Mouse (Mus musculus) cerebellum, postnatal 10 days (tissue): ENCODE results near the gene Lrrc4c.

ENCODE experiments used
- DNase-seq, 2 experiments: peaks; one replicate each; pipeline ENCODE4 v3.0.0; 2021; ENCODE audit warnings: mixed read lengths in 2 of 2

The Lrrc4c gene

DNA sequence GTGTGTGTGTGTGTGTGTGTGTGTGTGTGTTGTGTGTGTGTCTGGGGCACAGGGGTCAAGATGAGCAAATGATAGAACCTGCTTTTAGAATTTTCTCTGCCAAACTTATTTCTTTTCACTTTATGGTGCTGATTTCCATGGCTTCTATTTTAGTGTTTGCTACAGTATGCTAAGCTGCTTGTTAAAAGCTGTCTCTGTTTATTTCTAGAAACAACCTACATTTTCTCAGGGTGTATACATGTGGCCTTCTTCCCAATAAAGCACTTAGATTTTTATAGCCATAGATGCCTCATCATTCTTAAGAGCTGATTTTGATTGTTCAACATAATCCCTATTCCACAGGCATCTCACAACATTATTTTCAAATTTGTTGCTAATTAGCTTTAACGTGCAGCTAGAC, 229.2 kb downstream of the Lrrc4c start:
- no peak for DNase-seq

GRCm38 (mm10) chr2:96573755-96574154, 255.8 kb downstream of the Lrrc4c start:
- no peak for DNase-seq

DNA sequence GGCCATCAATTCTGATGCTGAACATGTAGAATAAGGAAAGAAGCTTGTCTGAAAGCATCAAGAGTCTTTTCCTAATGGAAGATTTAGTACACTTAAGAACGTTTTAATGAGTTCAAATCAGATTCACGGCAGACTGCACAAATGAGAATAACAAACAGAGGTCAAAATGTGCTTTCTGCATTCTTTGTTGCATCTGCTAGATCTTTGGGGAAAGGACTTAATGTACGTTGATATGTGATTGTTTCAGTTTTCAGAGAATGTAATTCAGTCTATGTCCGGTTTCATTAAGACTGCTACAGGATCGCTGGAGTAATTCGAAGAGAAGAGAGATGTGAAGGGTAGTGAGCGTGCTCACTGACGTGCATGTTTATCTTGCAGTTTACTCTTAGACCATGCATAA, 259.7 kb downstream of the Lrrc4c start:
- no peak for DNase-seq

- no peak for DNase-seq
These were observed 262.3 kb downstream of the Lrrc4c start for GRCm38 (mm10) chr2:96580136-96580733.

DNA sequence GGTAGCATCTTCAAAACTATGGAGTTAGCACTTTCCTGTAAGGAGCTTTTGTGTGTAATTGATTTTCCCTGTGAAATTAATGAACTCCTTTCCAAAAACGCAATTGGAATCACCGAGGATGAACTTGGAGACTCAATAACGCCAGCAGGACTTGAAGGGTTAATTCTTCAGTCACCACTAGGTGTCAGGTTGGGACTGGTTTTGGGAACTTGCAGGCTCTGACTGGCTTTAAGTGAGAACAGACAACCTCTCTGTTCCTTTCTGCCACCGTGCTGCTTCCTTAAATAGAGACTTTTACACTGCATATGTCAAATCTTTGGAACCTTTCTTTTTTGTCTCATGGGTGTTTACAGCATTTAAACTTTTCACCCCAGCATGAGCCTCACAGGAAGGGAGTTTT, 267.7 kb downstream of the Lrrc4c start:
- DNase-seq = peak; percentile 82 to 87

DNA sequence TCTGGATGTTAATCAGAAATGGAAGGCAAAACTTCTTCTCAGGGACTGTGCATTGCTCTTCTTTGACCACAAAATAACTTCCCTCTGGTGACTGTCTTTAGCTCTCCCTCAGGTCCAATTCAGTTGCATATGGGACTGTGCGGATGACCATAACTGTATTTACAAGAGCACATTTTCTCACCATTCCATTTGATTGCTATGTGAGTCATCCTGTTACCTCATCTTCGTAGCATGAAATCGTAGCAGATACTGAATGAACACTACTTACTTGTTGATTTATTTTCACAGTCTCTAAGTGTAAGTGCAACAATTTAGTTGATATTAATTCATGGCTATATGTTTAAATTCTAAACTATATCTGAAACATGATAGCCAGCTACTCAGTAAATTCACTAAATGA, 286.8 kb downstream of the Lrrc4c start:
- no peak for DNase-seq

DNA sequence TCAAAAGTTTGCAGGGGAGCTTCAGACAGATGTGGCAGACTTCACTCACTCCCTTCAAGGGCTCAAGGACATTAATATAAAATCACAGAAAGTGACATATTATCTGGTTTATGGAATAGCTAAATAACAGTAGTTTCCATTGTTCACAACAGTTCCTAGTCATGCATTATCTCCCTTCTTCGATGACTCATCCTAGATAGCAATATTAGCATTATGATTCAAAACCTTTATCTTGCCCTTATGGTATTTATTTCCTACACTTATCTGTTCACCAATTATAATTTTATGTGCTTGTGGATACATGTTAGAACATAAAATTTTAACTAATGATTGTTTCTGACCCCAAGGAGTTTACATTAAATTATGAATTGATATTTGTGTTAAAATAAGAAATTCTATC, 296.2 kb downstream of the Lrrc4c start:
- no peak for DNase-seq

- no peak for DNase-seq
These were observed 300.8 kb downstream of the Lrrc4c start for GRCm38 (mm10) chr2:96618691-96619205.

- no peak for DNase-seq
These were observed 349.1 kb downstream of the Lrrc4c start for GRCm38 (mm10) chr2:96667113-96667512.

DNA sequence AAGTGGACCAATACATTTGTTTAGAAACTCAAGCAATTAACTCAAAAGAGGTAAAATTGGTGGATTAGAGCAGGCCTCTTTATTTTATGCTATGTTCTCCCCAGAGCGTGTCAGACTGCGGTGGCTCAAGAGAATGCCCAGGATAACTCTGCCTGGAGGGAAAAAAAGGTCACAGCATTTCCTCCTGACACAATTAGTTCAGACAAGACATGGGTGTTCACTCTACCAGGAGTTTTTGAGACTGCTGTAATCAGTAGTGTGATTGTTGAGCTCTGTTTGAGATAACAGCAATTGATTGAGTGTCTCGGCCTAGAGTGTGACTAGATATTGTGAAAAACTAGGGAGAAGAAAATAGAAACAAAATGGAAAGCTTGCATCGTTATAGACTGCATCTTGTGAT, 363.8 kb downstream of the Lrrc4c start:
- DNase-seq = no peak

GRCm38 (mm10) chr2:96685328-96685727, 367.4 kb downstream of the Lrrc4c start:
- DNase-seq = no peak

DNA sequence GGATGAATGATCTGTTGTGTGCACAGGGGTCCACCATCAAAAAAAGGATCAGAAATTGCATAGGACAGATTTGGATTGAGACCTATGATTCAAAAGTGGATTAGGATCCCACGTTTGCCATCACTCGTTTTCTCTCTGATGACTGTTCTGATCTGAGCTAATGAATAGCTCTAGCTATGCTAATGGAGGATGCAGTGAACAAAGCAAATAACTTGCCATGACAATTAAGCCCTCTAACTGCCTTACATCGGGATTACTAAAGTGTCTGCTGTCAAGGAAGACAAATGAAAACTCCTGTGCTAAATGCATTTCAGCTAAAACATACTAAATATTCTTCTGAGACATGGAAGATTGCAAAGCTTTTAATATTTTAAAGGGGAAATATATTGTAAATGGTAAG, 387.0 kb downstream of the Lrrc4c start:
- DNase-seq = no peak

DNA sequence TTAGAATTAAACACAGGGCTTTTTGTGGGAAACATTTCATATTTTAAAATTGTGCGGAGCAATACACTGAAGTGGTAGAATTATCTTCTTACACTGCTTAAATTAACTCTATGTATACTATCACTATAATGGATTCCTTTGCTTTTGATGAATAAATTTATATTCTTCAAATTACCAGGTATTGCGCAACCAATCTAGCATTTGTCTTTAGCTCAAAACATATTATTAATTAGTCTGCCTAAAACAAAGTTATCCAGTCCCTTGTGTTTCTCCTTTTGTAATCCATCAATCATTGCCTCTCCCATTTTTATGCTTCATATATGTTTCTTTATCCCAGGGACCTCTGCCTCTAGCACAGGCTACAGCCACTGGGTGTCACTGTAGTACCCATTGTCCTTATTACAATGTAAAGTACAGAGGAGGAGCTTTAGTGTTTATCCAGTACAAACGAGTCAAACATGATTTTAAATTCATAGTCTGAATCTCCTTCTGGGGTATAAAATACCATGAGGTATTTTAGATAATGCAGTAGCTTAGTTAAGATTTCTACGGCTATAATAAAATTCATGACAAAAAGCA, 389.9 kb downstream of the Lrrc4c start:
- peak; percentile 63 to 69 for DNase-seq

DNA sequence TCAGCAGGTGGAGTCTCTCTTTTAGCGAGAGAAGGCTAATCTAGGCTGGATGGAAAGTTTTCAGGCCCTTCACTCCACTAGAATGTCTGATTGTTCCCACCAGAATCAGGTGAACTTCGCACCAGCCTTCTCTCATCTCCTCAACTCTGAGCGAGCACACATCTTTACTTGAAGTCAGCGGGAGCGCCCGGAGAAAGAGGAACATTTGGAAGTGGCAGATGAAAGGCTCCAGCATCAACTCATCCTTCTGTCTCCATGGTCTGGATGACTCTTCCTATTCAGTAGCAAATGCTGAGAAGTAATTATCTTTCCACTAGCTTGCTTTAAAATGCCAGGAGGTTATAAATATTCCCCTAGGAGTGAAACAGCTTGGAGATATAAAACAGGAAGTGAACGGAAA, 396.6 kb downstream of the Lrrc4c start:
- DNase-seq = no peak

- no peak for DNase-seq
These were observed 399.4 kb downstream of the Lrrc4c start for GRCm38 (mm10) chr2:96717353-96717752.

- peak; percentile 4 to 22 for DNase-seq
These were observed 405.4 kb downstream of the Lrrc4c start for GRCm38 (mm10) chr2:96723395-96723794.

DNA sequence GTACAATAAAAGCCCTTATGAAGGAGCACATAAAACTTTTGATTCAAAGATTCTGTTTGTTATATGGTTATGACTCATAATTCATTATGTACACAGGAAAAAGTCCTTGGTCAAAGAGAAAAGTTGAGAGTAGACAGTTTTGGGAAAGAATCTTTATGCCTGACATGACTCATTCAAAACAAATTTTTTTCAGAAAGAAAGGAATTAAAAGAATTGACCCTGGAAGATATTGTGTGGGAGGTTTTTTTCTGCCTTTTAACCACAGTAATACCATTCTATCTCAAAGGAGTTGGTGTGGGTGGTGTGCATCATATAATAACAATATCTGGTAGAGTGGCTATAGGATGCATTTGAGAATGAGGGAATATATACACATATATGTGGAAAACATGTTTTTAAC, 418.1 kb downstream of the Lrrc4c start:
- no peak for DNase-seq

GRCm38 (mm10) chr2:96755066-96755465, 437.1 kb downstream of the Lrrc4c start:
- DNase-seq = no peak

DNA sequence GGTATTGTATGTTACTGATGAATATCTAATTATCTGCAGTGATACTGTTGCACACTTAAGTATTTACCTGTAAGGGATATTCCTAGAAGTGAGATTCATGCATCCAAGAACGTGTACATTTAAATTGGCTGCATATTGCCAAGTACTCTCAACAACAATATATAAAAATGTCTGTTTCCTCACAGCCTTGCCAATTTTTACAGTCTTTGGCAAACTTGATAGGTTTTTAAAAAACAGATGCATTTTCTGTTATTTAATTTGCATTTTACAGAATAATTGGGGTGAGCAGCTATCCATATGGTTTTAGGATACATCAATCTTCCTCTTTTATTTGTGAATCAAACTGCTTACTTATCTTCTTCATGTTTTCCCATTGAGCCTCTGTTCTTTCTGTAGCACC, 439.7 kb downstream of the Lrrc4c start:
- DNase-seq = no peak

GRCm38 (mm10) chr2:96763538-96763937, 445.6 kb downstream of the Lrrc4c start:
- DNase-seq = peak; percentile 84 to 87

DNA sequence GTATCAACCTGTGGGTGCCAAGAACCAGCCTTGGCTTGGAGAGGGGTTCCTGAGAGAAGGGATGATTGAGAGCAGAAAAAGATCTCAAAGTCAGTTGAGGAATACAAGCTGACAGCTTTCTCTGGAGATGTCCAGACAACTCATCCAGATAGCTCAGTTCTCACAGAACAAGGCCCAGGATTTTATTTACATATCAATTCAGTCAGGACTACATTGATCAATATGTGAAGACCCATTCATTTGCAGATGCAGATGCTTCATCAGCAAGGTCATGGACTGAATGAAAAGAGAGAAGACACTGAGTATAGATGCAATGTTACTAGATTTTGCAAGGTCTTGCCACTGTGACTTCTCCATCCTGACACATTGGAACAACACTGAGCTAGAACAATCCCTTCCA, 457.4 kb downstream of the Lrrc4c start:
- no peak for DNase-seq

DNA sequence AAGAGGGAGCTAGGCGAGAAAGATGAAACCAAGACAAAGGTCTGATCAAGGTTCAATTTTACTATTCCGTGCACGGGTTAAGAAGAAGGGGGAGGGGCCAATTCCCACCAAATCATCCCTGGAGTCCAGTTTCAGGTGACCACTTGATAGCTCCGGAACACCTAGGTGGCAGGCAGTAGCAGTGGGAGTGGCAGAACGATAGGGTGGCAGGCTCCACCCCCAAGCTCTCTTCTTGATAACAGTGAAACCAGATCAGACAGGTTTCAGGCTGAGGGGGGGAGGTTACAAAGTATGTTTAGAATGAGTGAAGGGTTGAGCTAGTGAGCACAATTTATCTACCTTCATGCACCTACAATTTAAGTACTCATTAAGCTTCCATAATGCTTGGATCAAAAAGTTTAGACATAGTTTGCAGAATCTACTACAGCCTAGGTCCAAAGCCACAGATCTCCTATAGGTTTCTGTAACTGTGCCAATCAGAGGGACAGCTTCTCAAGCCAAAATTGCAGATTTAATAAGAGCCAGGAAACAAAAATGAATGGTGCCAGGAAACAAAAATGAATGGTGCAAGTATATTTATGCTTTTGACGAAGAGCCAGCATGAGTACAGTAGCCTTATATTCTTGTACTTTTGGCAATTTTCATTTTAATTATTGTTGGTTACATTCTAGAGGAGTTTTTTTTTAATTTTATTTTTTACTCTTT, 478.9 kb downstream of the Lrrc4c start:
- no peak for DNase-seq

DNA sequence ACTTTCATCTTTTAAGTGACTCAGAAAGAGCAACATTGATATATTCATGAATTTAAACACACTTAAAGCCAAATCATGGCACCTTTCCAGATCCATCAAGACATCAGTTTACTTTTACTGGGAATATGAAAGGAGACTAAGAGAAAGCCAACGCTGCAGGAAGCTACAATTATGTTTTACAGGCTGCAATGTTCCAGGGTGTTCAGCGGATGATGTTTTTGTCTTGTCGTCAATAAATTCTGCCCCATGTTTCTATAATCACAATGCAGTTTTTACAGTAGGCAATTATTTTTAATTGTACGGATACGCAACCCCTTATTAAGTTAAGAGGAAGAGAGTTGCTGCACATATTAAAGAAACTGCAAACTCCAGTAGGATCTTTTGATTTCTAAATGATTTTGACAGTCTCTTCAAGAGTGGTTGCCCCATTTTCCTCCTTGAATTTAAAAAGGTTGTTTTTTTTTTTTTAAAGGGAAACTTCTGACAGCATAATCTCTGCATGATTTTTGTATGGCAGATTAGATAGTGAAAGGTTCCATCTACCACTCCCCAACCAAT, 532.9 kb downstream of the Lrrc4c start:
- no peak for DNase-seq

DNA sequence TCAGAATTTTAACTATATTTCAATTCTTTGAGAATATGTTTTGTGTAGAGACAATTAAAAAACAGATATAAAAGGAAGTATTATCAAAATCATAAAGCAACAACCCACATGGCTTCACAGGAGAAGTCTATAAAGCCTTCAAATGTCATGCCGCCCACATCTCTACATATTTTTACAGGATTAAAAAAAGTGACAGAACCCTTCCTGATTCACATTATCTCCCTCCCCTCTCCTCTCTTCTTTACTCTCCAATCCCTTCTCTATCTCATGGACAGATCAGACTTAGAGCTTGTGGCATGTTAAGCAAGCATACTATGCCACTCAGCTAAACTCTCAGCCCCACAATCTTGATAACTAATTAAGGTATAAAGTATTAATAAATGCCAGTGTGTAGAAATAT, 535.8 kb downstream of the Lrrc4c start:
- no peak for DNase-seq
